Mouse (Mus musculus) bone marrow macrophage, adult 2 months (primary cell): ENCODE measurements around the gene Map6.

ENCODE experiments used
- CTCF ChIP-seq: IDR thresholded peaks from 2 replicates; pipeline ENCODE4 v1.5.1; 2012; ENCODE audit warnings: low read depth, mild to moderate bottlenecking, low read length, moderate library complexity
- POLR2A ChIP-seq: IDR thresholded peaks from 2 replicates; pipeline ENCODE4 v1.6.1; 2012; ENCODE audit warnings: mild to moderate bottlenecking, low read depth, low read length, borderline replicate concordance

DNA sequence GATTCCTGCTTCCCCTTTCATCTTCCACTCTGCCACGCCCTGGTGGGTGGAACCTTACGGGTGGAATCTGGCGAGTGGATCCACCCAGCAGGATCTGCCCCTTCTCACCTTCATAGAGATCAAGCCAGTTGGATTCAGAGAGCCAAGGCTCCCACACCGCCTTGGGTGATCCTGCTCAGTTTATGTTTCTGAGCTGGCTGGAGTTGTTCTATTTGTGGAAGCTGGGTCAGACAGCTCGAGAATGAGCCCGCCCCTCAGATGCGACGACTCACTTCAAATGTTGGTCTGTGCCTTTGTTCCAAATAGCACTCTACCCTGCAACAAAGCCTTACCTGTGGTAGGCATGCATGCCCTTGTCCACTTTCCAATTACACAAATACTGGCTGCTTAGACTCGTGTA is 4.4 kb downstream of the Map6 start:
- no peak for TF ChIP-seq POLR2A
- no peak for TF ChIP-seq CTCF
